Mouse (Mus musculus): ENCODE results near the gene Tubb4b. TPM values are rescaled to one million over a fixed set of nuclear protein-coding genes. Genes with fewer than 3 reads are reported as not detected.

Tubb4b gene
- total and polyA plus RNA-seq, 3 experiments, result 356 to 592 (median 520) TPM

- no peak overlapping the region for H3K27ac ChIP-seq (ENCODE audit: insufficient read depth, low read depth)
- peaks cover 5 to 14% of the 10 kb centered on the region in 2 experiments for H3K36me3 ChIP-seq (replicated peaks in 1 of 2; ENCODE audit: control insufficient read depth in 1 of 2, insufficient read depth in 1 of 2, low read length in 1 of 2)
- no peak overlapping the region for H3K4me2 ChIP-seq (ENCODE audit: insufficient read depth, low read depth, poor library complexity, severe bottlenecking)
- dilution Hi-C loops (cut with MboI; ENCODE audit: extremely low pct_ligation_motif_present, extremely low pct_unique_long_range_greater_than_20kb, low sequenced_read_pairs) (no loop called here), in situ Hi-C loops (cut with MboI; ENCODE audit: low pct_ligation_motif_present, low pct_unique_long_range_greater_than_20kb, low sequenced_read_pairs) (no loop called here)
- peaks cover 20% of the 10 kb centered on the region for H3K79me2 ChIP-seq (replicated peaks; ENCODE audit: control insufficient read depth, extremely low read depth, insufficient read depth, poor library complexity, severe bottlenecking)
- no peak overlapping the region for H3K4me3 ChIP-seq (replicated peaks in 1 of 3; ENCODE audit: low read depth in 2 of 3, low read length in 2 of 3, poor library complexity in 1 of 3)
- H3K9me3 ChIP-seq (replicated peaks; ENCODE audit: low read length), result no peaks in the 10 kb centered on the region
- peaks cover 4% of the 10 kb centered on the region for H3K27me3 ChIP-seq (replicated peaks)
- H3K9ac ChIP-seq (ENCODE audit: insufficient read depth, low read depth), result no peak overlapping the region
- no peak for DNase-seq (ENCODE audit: extremely low read depth)
- H3K4me1 ChIP-seq (ENCODE audit: control insufficient read depth in 1 of 2, insufficient read depth in 2 of 2), result peaks cover 11 to 27% of the 10 kb centered on the region in 2 experiments
- TF ChIP-seq EP300 (IDR thresholded peaks at IDR 0.05; ENCODE audit: low read length) (no peak), ZKSCAN1 (IDR thresholded peaks at IDR 0.05; ENCODE audit: borderline replicate concordance, low read depth, low read length) (no peak)
These were observed 11.1 kb downstream of the Tubb4b start for GRCm38 (mm10) chr2:25213266-25213865.

- H3K27ac ChIP-seq (ENCODE audit: insufficient read depth, low read depth), result peak within 1 kb of the TSS; percentile 56
- peak; percentile 95 for DNase-seq (ENCODE audit: extremely low read depth)
- peaks cover 11 to 29% of the 10 kb centered on the region in 2 experiments for H3K4me1 ChIP-seq (ENCODE audit: control insufficient read depth in 1 of 2, insufficient read depth in 2 of 2)
- H3K9me3 ChIP-seq (replicated peaks; ENCODE audit: low read length), result no peaks in the 10 kb centered on the region
- H3K4me3 ChIP-seq (replicated peaks in 1 of 3; ENCODE audit: low read depth in 2 of 3, low read length in 2 of 3, poor library complexity in 1 of 3), result peak within 1 kb of the TSS; percentile 78 to 93 (median 89)
- H3K27me3 ChIP-seq (replicated peaks), result peaks cover 4% of the 10 kb centered on the region
- peaks cover 23% of the 10 kb centered on the region for H3K79me2 ChIP-seq (replicated peaks; ENCODE audit: control insufficient read depth, extremely low read depth, insufficient read depth, poor library complexity, severe bottlenecking)
- peaks cover 23 to 35% of the 10 kb centered on the region in 2 experiments for H3K36me3 ChIP-seq (replicated peaks in 1 of 2; ENCODE audit: control insufficient read depth in 1 of 2, insufficient read depth in 1 of 2, low read length in 1 of 2)
- dilution Hi-C loops (cut with MboI; ENCODE audit: extremely low pct_ligation_motif_present, extremely low pct_unique_long_range_greater_than_20kb, low sequenced_read_pairs), result no loop called here
- peak within 1 kb of the TSS; percentile 84 for H3K9ac ChIP-seq (ENCODE audit: insufficient read depth, low read depth)
- peak within 1 kb of the TSS; percentile 89 for H3K4me2 ChIP-seq (ENCODE audit: insufficient read depth, low read depth, poor library complexity, severe bottlenecking)
- in situ Hi-C loops (cut with MboI; ENCODE audit: low pct_ligation_motif_present, low pct_unique_long_range_greater_than_20kb, low sequenced_read_pairs), result no loop called here
- TF ChIP-seq SIN3A (IDR thresholded peaks at IDR 0.05; ENCODE audit: low read length) (peak; percentile 91), MXI1 (IDR thresholded peaks at IDR 0.05; ENCODE audit: low read depth, low read length) (peak; percentile 97), PAX5 (IDR thresholded peaks at IDR 0.05; ENCODE audit: low read length) (no peak), ZMIZ1 (IDR thresholded peaks at IDR 0.05; ENCODE audit: low read depth, low read length) (peak; percentile 82; the same call in 1 of the 2 replicates), TBP (conservative IDR thresholded peaks at IDR 0.05; ENCODE audit: low read depth, low read length) (0 out of 2 replicates have a peak, but pooled peaks have one; percentile 32), UBTF (IDR thresholded peaks at IDR 0.05; ENCODE audit: low read depth, low read length) (no peak), ZC3H11A (IDR thresholded peaks at IDR 0.05; ENCODE audit: low read depth, low read length) (no peak), MAX (IDR thresholded peaks at IDR 0.05; ENCODE audit: low read length) (peak; percentile 74), CHD2 (IDR thresholded peaks at IDR 0.05; ENCODE audit: low read length) (0 out of 2 replicates have a peak, but pooled peaks have one; percentile 27), NRF1 (IDR thresholded peaks at IDR 0.05; ENCODE audit: low read depth, low read length) (peak; percentile 62), NELFE (IDR thresholded peaks at IDR 0.05; ENCODE audit: low read depth, low read length) (peak; percentile 86), POLR2A (IDR thresholded peaks at IDR 0.05; ENCODE audit: low read depth, low read length) (peak; percentile 88), RCOR1 (conservative IDR thresholded peaks at IDR 0.05; ENCODE audit: low read depth, low read length) (no peak), MYC (IDR thresholded peaks at IDR 0.05; ENCODE audit: low read depth, low read length) (peak; percentile 76; the same call in 1 of the 2 replicates), RAD21 (IDR thresholded peaks at IDR 0.05; ENCODE audit: low read depth, low read length) (no peak), GABPA (IDR thresholded peaks at IDR 0.05; ENCODE audit: insufficient replicate concordance, low read depth, low read length) (peak; percentile 40; the same call in 1 of the 2 replicates), JUN (IDR thresholded peaks at IDR 0.05; ENCODE audit: insufficient read depth, low read depth, low read length) (no peak), USF2 (conservative IDR thresholded peaks at IDR 0.05; ENCODE audit: low read depth, low read length) (no peak), ZNF384 (IDR thresholded peaks at IDR 0.05; ENCODE audit: low read depth, low read length) (no peak), BHLHE40 (IDR thresholded peaks at IDR 0.05; ENCODE audit: low read depth, low read length) (peak; percentile 83), USF1 (IDR thresholded peaks at IDR 0.05; ENCODE audit: low read depth, low read length) (0 out of 2 replicates have a peak, but pooled peaks have one; percentile 2), IRF4 (IDR thresholded peaks at IDR 0.05; ENCODE audit: low read depth, low read length) (peak; percentile 92), CHD1 (IDR thresholded peaks at IDR 0.05; ENCODE audit: low read depth, low read length) (no peak), E2F4 (IDR thresholded peaks at IDR 0.05; ENCODE audit: insufficient replicate concordance, low read depth, low read length) (peak; percentile 55; the same call in 1 of the 2 replicates), CTCF (conservative IDR thresholded peaks at IDR 0.05 in 1 of 2, IDR thresholded peaks at IDR 0.05 in 1 of 2; ENCODE audit: low read depth in 2 of 2, low read length in 2 of 2) (no peak), ETS1 (conservative IDR thresholded peaks at IDR 0.05; ENCODE audit: low read depth, low read length) (peak; percentile 19; the same call in 1 of the 2 replicates), MAFK (IDR thresholded peaks at IDR 0.05; ENCODE audit: insufficient replicate concordance, low read length) (no peak), HCFC1 (IDR thresholded peaks at IDR 0.05; ENCODE audit: low read depth, low read length) (peak; percentile 93), JUND (conservative IDR thresholded peaks at IDR 0.05; ENCODE audit: low read depth, low read length) (no peak), ELF1 (IDR thresholded peaks at IDR 0.05; ENCODE audit: low read depth, low read length) (peak; percentile 94)
These were observed 13.3 kb downstream of the Tubb4b start, which contains the start of gene Nelfb for GRCm38 (mm10) chr2:25211121-25211670. Gene Nelfb, minus strand, starts transcription at chr2:25211489.

Data from CH12.LX (cell line).